Mouse (Mus musculus) urinary bladder, postnatal 4 days (tissue): ENCODE measurements around the gene Smpd4.

Experiments
- DNase-seq, 2 experiments: peaks; one replicate each; pipeline ENCODE4 v3.0.0; 2021 to 2022; ENCODE audit warnings: low spot score in 2 of 2

Smpd4 gene

GRCm38 (mm10) chr16:17638036-17638628 is 19.0 kb downstream of the Smpd4 start:
- DNase-seq: no peak

- no peak for DNase-seq
Measured at GRCm38 (mm10) chr16:17639081-17639480, 19.9 kb downstream of the Smpd4 start.

DNA sequence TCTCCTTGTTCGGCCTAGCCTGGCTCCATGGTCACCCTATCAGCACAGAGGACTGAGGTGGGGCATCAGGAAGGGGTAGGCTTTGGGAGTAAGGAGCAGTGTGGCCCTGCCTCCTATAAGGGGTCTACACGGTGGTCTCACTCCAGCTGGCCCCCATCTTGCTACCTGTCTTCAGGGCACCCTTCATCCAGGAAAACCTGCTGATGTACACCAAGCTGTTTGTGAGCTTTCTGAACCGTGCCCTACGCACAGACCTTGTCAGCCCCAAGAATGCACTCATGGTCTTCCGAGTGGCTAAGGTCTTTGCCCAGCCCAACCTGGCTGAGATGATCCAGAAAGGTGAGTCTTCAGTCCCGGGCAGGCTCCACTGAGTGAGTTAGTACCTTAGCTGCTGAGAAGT is 20.8 kb downstream of the Smpd4 start:
- no peak for DNase-seq

- DNase-seq: no peak
Measured at GRCm38 (mm10) chr16:17640706-17641105, 21.6 kb downstream of the Smpd4 start.

- no peak for DNase-seq
Measured at GRCm38 (mm10) chr16:17641301-17641700, 22.1 kb downstream of the Smpd4 start.

DNA sequence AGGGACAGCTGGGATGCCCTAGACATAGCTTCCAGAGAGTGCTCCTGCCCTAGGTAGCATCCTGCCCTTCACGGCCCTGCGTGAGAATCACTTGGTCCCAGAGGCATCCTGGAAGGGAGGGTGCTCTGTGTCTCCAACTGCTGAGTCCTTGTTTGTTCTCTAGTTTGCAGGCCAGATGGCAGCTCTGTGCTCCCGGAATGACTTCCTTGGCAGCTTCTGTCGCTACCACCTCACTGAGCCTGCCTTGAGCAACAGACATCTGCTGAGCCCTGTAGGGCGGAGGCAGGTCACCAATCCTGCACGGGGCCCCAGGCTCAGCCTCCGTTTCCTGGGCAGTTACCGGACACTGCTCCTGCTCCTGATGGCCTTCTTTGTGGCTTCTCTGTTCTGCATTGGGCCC is 23.2 kb downstream of the Smpd4 start:
- DNase-seq: no peak

DNA sequence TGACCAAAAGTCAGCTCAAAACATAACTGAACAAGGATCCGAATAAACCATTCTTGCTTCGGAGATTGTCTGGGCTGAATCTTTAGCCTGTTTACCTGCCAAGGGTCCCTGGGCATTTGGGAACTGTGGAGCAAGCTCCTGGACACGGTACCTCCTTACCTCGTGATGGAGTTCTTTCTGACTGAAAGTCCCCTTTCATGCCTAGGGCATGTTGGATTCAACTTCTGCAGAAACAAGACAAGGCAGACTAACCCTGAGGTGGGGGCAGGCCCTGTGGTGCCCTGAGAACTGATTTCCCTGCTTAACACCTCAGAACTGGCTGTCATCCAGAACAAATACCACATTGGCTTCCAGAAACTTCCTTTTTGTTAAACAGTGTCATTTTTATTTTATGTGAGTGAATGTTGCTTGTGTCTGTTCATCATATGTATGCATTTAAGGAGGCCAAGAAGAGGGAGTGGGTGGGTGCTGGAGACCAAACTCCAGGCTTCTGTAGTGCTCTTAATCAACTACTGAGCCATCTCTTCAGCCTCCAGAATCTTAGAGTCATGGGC is 24.4 kb downstream of the Smpd4 start:
- no peak for DNase-seq

- DNase-seq: peak; percentile 82
Measured at GRCm38 (mm10) chr16:17646310-17647114, 27.4 kb downstream of the Smpd4 start, which contains the start of gene Ccdc74a. Ccdc74a (plus strand) TSS chr16:17646470.

GRCm38 (mm10) chr16:17647156-17647555 is 28.0 kb downstream of the Smpd4 start:
- no peak for DNase-seq

DNA sequence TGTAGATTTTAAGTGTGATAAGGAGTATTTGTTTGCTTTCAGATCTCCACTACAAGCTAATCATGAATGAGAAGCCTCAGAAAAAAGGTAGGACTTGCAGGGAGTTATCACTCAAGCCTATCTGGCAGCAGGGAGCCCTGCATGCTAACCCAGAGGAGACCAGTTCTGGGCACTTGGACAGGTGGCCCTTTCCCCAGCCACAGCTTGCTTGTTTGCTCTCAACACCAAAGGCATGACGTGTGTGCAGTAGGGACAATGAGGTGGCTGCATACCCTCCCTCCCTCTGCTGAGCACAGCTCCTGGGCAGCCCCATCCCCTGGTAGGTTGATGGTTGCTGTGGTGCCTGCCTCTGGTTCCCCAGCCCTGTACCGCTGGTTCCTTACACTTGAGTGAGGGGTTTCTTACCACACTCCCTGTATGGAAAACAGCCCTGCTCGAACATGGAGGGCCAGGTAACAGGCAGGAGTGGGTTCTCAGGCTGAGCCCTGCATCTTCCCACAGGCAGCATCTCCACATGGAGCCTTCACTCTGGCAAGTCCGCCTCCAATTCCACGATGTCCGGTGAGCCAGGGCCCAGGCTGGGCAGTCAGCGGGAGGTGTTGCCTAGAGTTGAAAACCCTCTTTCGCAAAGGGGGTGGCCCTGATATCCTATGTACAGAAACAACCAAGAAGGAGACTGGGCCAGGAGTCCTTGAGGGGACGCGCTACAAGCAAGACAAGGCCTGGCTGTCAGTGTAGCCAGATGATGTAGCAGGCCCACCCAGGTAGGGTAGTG is 28.6 kb downstream of the Smpd4 start:
- peak in 1 of 2 experiments; percentile 57 for DNase-seq

GRCm38 (mm10) chr16:17649925-17650605 is 30.9 kb downstream of the Smpd4 start:
- peak in 1 of 2 experiments; percentile 57 for DNase-seq

GRCm38 (mm10) chr16:17650711-17651110 is 31.6 kb downstream of the Smpd4 start:
- DNase-seq: no peak

- no peak for DNase-seq
Measured at GRCm38 (mm10) chr16:17652607-17653006, 33.5 kb downstream of the Smpd4 start.

GRCm38 (mm10) chr16:17653601-17654000 is 34.4 kb downstream of the Smpd4 start:
- no peak for DNase-seq

DNA sequence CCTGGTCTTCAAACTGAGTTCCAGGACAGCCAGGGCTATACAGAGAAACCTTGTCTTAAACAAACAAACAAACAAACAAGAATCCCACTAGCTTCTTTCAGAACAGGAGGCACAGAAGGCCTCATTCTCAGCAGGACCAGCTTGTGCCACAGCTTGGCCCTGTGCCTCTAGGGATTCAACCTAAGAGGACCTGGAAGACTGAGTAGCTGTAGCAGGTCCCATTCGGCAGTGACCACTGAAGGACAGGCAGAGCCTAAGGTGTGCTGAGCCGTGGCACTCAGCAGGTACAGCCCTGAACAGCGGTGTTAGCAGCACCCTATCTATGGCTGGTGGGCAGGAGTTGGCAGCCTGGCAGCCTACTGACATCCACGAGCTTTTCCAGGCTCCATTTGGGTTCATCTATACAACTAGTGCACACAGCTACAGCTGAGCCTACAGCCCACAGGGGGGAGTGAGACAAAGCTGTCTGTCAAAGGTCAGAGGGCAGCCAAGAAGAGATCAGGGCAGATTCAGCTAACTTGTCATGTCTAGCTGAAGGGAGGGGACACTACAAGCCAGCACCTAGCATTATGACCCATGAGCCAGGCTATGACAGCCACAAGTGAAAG is 35.1 kb downstream of the Smpd4 start:
- DNase-seq: no peak

- no peak for DNase-seq
Measured at GRCm38 (mm10) chr16:17656212-17656871, 37.2 kb downstream of the Smpd4 start.

DNA sequence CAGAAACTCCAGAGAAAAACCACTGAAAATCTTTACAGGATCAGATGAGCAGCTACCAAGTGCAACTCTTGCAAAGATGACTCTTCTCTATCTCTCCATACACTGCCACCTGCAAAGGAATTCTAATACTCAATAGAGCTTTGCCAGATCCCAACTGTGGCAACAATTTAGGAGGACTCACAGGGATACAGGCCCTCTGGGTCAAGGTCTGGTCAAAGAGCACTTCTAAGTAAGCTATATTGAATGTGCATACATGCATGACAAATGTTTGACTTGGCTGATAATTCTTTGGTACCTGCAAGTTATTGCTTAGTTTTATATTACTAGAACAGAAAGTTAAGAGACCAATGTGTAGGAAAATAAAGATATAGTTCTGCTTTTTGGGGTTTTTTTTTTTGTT is 46.4 kb downstream of the Smpd4 start:
- no peak for DNase-seq

DNA sequence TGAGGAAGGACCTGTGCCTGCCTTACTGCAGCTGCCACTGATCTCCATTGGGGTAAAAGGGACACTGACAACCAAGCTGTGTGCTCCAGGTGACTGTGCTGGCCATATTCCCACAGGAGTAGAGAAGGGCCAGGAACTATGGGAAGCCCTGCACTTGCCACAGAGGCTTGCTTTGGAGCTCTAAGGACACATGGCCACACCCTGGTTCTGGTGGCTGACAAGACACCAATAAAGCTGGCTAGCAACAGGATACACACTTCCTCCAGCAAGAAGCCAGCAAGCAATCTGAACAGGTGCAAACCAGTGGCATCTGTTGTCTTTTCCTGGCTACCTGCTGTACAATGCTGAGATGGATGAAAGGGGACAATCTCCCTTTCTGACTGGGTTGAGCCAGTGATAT is 50.7 kb downstream of the Smpd4 start:
- no peak for DNase-seq
